Mouse (Mus musculus): ENCODE results near the gene Mbip.

The Mbip gene

DNA sequence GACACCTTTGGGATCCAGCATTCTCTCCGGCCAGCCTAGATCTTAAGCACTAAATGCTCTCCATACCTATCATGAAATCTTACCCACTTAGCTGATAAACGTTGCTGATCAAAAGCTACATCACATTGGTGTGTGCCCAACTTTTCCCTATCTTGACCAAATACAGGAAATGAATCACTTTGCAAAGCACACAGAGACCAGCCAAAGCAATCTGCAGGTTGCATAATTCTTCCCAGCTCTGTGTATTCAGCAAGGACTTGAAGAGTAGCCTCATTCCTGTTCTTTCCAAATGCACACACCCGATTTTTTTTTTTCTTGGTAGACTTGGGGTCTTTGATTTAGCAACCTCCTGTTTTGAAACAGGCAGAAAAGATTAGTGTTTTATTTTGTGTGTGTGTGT, 57.1 kb downstream of the Mbip start:
- no peak for DNase-seq

DNA sequence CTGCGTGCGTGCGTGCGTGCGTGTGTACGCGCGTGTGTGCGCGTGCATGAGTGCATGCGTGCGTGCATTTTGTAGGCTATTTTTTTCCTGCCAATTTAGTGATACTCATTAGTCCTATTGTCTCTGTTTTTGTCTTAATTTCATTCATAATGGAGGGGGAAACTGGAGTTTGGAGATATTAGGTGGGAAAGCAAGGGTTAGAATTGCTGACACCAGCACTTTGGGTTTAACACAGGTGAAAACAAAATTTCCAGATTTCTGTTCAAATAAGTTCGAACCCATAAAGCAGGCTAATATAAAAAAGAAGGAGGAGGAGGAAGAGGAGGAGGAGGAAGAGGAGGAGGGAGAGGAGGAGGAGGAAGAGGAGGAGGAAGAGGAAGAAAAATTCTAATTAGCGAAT, 58.9 kb downstream of the Mbip start:
- no peak for DNase-seq

DNA sequence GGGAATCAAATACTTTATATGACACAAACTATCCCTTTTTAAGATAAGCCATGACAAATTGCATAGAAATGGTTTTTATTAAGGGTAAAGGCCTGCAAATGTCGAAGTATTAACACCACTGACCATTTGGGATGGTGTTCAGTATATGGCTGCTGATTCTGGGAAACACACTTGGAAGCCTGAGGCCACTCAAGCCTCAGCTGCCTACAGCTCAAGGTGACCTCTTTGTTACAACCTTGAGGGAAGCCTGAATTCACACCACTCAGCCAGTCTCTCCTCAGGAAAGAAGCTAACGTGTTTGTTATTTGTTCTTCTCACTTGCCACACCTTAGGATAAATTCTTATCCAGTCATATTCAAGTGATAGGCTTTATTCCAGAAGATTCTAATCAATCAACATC, 61.5 kb downstream of the Mbip start:
- no peak for DNase-seq

DNA sequence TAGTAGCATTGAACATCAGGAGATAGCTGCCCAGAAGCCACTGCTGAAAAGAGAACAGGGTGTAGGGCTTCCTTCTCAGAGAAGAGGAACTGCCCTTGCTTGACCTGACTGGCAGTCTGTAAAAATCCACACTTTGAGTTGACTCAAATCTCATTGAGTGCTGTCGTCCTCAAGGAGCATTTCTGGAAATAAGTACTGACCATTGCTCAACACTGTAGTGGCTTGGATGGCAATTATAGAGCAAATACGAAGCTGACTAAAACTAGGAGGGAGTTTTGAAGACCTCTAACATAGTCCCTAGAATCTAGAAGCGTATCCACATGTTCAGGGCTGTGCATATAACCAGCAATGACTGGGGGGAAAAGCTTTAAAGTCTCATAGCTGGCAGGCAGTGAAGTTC, 64.0 kb downstream of the Mbip start:
- no peak for DNase-seq

All from kidney, adult 11 months (tissue).